Mouse (Mus musculus) heart, adult 2 months (tissue): ENCODE data around the gene Slc45a1. TPM values are rescaled to one million over a fixed set of nuclear protein-coding genes. Genes with fewer than 3 reads are reported as not detected.

Experiments
- DNase-seq, 2 experiments: peaks; one replicate each; pipeline ENCODE4 v3.0.0; 2021
- H3K27ac ChIP-seq: fragments of 200-600 bp; 2 replicates; pipeline ENCODE4 v1.8.1; 2022
- H3K27me3 ChIP-seq: fragments of 200-500 bp; 2 replicates; pipeline ENCODE4 v1.6.1; 2012; ENCODE audit warnings: mild to moderate bottlenecking, low read length, inconsistent platforms, mixed read lengths; ENCODE audit not compliant: control insufficient read depth, insufficient read depth
- H3K36me3 ChIP-seq: fragments of 200-500 bp; 2 replicates; pipeline ENCODE4 v1.6.1; 2012; ENCODE audit warnings: low read length, inconsistent platforms; ENCODE audit not compliant: control insufficient read depth, insufficient read depth
- H3K4me1 ChIP-seq: fragments of 200-500 bp; 2 replicates; pipeline ENCODE4 v1.6.1; 2011; ENCODE audit warnings: low read length; ENCODE audit not compliant: control insufficient read depth, insufficient read depth
- H3K4me3 ChIP-seq: fragments of 200-600 bp; 2 replicates; pipeline ENCODE4 v1.8.1; 2022
- H3K79me2 ChIP-seq: fragments of 200-500 bp; replicated peaks from 2 replicates; pipeline ENCODE4 v1.6.1; 2012; ENCODE audit warnings: mild to moderate bottlenecking, inconsistent platforms, low read length, moderate library complexity, mixed read lengths; ENCODE audit not compliant: control insufficient read depth, insufficient read depth
- H3K9ac ChIP-seq: fragments of 200-500 bp; 2 replicates; pipeline ENCODE4 v1.6.1; 2012; ENCODE audit warnings: low read depth, mild to moderate bottlenecking, control low read depth, inconsistent platforms, low read length, mixed read lengths
- CTCF ChIP-seq: fragments of 200-600 bp; IDR thresholded peaks from 2 replicates; pipeline ENCODE4 v1.8.1; 2022; ENCODE audit warnings: antibody characterized with exemption, mild to moderate bottlenecking, moderate library complexity
- EP300 ChIP-seq: fragments of 200-500 bp; IDR thresholded peaks from 2 replicates; pipeline ENCODE4 v1.6.1; 2011; ENCODE audit warnings: low read depth, low read length, control low read depth; ENCODE audit not compliant: insufficient read depth
- POLR2A ChIP-seq: fragments of 200-500 bp; IDR thresholded peaks from 2 replicates; pipeline ENCODE4 v1.6.1; 2011; ENCODE audit warnings: mild to moderate bottlenecking, low read depth, low read length, control low read depth; ENCODE audit not compliant: insufficient read depth
- WGBS: fragments of 180-500 bp; shearing (Covaris S2); methylation state at CpG from one replicate; pipeline ENCODE4 v1.1.7; 2018; 5-methylcytosine and 5-hydroxymethylcytosine counted together
- intact Hi-C: fragments of 180-260 bp; cut with DNase I; formaldehyde crosslinking; loops from one replicate; pipeline ENCODE4 v1.15.1; 2025
- polyA plus RNA-seq: library from polyadenylated mRNA; depleted of rRNA; stranded (reverse); fragments of >200 nt; gene quantifications from 2 replicates; pipeline ENCODE4 v1.2.3, GENCODE M21; 2012
- total RNA-seq, 2 experiments: library from RNA; stranded (reverse); gene quantifications; 2 replicates each; pipeline ENCODE4 v1.2.3; 2021

Gene Slc45a1
- total and polyA plus RNA-seq, 3 experiments = not detected

DNA sequence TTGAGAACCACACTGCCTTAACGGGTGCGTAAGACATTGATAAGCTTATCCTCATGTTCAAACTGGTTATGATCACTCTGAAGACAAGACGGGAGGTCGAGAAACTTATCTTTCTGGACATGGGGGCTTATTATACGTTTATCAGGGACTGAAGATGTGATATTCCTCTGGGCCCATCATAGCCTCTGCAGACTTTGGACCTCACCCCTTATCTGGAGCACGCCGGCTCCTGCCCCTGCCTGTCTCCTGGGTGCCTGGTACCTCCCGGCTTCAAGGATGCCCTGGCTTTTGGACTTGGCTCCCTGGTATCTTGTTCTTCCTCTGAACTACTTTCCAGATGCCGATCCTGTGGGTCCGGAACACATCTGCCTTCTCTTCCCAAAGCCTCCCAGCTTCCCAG is 37.6 kb upstream of the Slc45a1 start:
- Histone ChIP-seq H3K36me3 (no peaks in the 10 kb centered on the region), H3K79me2 (no peaks in the 10 kb centered on the region), H3K4me1 (peaks cover 11% of the 10 kb centered on the region), H3K4me3 (no peak overlapping the region), H3K9ac (no peak overlapping the region), H3K27me3 (no peaks in the 10 kb centered on the region), H3K27ac (no peak overlapping the region)
- 87% methylated on average over 10 of the region's 10 CpGs for WGBS
- no peak for DNase-seq
- intact Hi-C loops = no loop called here
- TF ChIP-seq CTCF (no peak), EP300 (no peak), POLR2A (no peak)

DNA sequence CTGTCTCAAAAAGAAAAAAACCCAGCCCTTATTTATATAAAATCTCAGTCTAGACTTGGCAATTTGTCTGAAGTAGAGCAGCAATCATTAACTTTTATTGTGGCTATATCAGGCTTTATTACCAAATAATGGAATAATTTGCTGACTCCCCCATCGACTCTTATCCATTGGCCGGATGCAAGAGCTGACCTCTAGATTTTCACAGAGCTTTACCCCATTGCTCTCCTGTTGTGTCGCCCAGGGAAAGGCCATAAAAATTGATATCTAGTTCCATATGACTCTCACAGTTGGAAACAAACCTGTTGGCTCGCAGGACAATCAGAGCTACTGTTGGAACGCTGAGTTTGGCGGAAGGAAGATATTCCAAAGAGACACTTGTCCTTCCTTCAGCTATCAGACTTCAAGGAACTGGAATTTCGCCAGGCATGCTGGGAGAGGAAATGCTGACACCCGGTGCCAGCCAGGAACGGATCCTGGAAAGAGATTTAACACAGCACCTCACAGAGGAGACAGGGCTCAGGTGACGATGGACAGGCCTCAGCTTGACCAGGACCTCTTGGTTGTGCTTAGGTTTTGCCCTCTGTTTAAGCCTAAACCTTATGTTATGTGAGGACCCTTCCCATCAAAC is 35.3 kb upstream of the Slc45a1 start:
- TF ChIP-seq POLR2A (no peak), EP300 (no peak), CTCF (no peak)

DNA sequence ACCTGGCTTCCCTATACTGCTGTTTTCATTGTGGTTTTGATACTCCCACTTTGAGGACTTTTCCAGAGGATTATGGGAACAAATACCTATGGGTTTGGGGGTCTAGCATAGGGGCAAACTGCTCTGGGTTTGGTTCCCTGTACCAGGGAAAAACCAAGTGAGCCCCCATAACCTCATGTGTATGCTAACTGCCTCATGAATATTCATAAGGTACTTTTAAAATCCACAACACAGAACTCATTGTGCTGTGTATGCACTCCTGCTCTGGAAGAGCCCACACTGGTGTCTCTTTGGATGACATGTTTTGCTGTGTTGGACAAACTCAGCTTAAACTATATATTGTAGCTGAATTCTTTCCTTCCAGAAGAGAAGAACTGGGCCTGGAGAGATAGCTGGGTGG is 34.6 kb upstream of the Slc45a1 start:
- no peaks in the 10 kb centered on the region for H3K27me3 ChIP-seq
- no peak for DNase-seq
- no peaks in the 10 kb centered on the region for H3K79me2 ChIP-seq
- no peak overlapping the region for H3K9ac ChIP-seq
- TF ChIP-seq EP300 (no peak), CTCF (no peak), POLR2A (no peak)
- intact Hi-C loops = no loop called here
- no peaks in the 10 kb centered on the region for H3K36me3 ChIP-seq
- no peak overlapping the region for H3K27ac ChIP-seq
- H3K4me1 ChIP-seq = peaks cover 10% of the 10 kb centered on the region
- H3K4me3 ChIP-seq = no peak overlapping the region

More for the DNA sequence above, 35.3 kb upstream of the Slc45a1 start:
- peaks cover 10% of the 10 kb centered on the region for H3K4me1 ChIP-seq
- DNase-seq = no peak
- no peaks in the 10 kb centered on the region for H3K27me3 ChIP-seq
- intact Hi-C loops = no loop called here
- WGBS = 59% methylated on average over 10 of the region's 10 CpGs
- H3K36me3 ChIP-seq = no peaks in the 10 kb centered on the region
- H3K79me2 ChIP-seq = no peaks in the 10 kb centered on the region
- H3K27ac ChIP-seq = no peak overlapping the region
- H3K4me3 ChIP-seq = no peak overlapping the region
- no peak overlapping the region for H3K9ac ChIP-seq

DNA sequence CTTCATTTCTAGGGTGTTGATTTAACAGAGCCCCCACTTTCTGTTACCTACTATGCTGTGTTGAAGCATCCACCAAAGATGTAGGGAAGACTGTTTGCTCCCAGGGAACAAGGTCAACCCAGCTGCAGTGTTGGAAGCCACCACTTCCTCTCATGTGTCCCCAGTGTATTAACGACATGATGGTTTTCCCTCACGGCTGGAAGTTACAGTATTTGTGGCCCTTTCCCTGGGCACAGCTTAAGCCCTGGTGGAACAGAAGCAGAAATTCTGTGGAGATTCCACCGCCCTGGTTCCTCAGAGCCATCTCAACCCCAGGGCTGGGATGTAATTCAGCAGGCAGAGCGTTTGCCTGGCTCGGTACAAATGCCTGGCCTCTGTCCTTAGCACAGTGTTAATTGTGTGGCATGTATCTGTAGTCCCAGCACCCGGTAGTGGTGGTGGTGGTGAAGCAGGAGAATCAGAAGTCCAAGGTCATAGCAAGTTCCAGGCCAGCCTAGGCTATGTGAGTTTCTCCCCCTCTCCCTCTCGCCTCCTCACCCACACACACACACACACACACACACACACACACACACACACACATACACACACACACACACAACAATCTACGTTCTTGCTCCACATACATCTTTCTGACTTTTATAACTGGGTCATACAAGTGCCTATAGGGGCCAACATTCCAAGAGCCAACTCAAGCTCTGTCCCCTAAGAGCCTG is 34.0 kb upstream of the Slc45a1 start:
- Histone ChIP-seq H3K4me1 (peaks cover 7% of the 10 kb centered on the region), H3K27me3 (no peaks in the 10 kb centered on the region), H3K27ac (no peak overlapping the region; the same call in 1 of the 2 replicates), H3K36me3 (no peaks in the 10 kb centered on the region), H3K4me3 (no peak overlapping the region), H3K79me2 (no peaks in the 10 kb centered on the region), H3K9ac (no peak overlapping the region)
- WGBS = 61% methylated on average over 8 of the region's 8 CpGs
- TF ChIP-seq POLR2A = no peak
- no peak for TF ChIP-seq EP300
- TF ChIP-seq CTCF = no peak
- peak in 1 of 2 experiments; percentile 27 for DNase-seq
- intact Hi-C loops = no loop called here

DNA sequence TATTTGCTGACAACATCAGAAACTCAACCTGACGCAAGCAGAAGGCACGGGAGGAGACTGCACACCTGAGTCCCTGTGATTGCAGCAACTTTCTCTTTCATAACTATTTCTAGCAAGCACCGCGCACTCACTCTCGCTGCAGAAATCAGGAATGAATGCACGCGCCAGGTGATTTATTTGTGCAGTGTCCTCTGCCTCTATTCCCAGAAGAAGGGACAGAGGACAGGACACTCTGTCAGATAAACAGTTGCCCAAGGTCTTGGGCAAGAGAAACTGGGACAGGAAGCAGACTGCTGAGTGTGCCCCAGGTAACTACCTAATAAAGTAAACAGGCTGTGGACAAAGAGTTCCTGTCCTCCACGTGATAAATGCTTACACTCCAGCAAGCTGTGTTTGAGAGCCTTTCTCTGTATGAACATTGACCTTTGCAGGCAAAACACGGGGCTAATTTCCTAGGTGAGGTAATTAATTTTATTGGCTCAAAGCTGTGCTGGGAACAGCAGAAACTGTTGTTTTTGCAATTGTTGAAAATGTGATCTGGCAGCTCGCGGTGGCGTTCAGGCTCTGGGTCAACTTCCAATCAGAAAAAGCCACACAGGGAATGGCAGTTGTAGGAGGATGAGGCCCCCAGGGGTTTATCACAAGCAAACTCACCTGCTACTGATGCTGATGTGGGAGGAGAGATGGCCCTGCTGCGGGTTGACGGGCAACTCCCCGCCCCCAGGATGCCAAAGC is 33.2 kb upstream of the Slc45a1 start:
- Histone ChIP-seq H3K79me2 (no peaks in the 10 kb centered on the region), H3K4me1 (peaks cover 7% of the 10 kb centered on the region), H3K27me3 (no peaks in the 10 kb centered on the region), H3K4me3 (no peak overlapping the region), H3K9ac (no peak overlapping the region), H3K27ac (no peak overlapping the region; the same call in 1 of the 2 replicates), H3K36me3 (no peaks in the 10 kb centered on the region)
- peak in 1 of 2 experiments; percentile 9 for DNase-seq
- TF ChIP-seq POLR2A = no peak
- no peak for TF ChIP-seq CTCF
- WGBS = 49% methylated on average over 15 of the region's 15 CpGs
- intact Hi-C loops = no loop called here

DNA sequence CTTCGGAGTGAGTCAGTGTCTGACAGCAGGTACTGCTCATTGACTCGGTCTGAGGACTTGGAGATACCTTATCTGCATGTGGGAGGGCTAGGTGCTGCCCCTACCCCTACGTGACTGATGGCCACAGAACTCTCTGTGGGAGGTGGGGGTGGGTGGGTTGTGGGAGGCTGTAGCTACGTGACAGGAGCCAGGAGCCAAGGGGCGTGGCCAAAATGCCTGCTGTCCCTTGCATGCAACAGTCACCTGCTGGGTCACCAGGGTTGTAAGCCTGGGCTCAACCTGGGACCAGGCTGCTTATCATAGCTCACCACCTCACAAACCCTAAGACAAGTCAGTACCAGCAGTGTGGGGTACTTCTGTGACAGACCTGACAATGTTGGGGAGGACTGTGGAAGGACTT is 28.4 kb upstream of the Slc45a1 start:
- Histone ChIP-seq H3K27me3 (no peaks in the 10 kb centered on the region), H3K27ac (no peak overlapping the region), H3K36me3 (no peaks in the 10 kb centered on the region), H3K79me2 (no peaks in the 10 kb centered on the region), H3K4me3 (no peak overlapping the region), H3K4me1 (peaks cover under 1% of the 10 kb centered on the region; the same call in 1 of the 2 replicates), H3K9ac (no peak overlapping the region)
- intact Hi-C loops = no loop called here
- 60% methylated on average over 5 of the region's 5 CpGs for WGBS
- DNase-seq = no peak
- no peak for TF ChIP-seq POLR2A
- TF ChIP-seq EP300 = no peak
- TF ChIP-seq CTCF = no peak
